Mouse (Mus musculus) spleen, adult 12 weeks (tissue): Measurements from ENCODE around the gene Fosl2.

Source experiments
- DNase-seq: peaks from one replicate; pipeline ENCODE4 v3.0.0; 2022; ENCODE audit warnings: low spot score

The Fosl2 gene

DNA sequence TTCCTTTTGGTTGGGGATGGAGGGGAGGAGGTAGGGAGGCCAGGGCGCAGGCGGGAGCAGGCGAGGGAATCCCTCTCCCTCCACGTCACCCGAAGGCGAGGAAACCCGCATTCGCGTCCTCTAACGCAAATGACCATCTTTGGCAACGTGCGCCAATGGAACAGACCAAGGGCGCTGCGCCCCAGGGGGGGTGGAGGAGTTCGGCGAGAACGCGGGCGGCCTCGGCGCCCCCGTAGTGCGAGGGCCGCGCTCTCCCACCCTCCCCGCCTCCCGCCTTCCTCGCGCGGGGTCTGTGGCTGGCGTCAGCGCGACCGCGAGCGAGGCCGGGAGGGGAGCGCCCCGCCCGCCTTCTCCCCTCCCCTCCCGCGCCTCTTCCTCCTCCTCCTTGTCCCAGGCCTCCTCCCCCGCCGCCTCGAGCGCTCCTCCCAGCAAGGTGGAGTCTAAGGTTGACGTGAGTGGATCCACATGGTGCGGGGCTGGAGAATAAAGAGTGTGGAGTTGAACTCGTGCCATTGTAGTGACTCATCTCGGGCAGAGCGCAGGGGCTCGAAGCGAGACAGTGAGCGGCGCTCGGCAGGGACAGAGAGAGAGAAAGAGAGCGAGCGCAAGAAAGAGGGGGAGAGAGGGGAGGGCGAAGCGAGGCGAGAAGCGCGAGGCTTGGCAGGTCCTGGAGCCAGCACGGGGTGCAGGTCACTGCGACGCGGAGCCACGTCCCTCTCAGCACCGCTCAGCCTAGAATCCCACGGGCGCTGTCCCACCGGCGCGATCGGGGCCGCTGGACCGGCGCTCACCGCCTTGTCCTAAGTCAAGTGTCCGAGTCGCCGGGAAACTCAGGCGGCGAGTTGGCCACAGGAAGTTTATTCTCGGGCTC is at the start of gene Fosl2:
Gene Fosl2 (plus strand): TSS at position 466 of the 871 bp plus-strand sequence.
- peak; percentile 55 for DNase-seq

DNA sequence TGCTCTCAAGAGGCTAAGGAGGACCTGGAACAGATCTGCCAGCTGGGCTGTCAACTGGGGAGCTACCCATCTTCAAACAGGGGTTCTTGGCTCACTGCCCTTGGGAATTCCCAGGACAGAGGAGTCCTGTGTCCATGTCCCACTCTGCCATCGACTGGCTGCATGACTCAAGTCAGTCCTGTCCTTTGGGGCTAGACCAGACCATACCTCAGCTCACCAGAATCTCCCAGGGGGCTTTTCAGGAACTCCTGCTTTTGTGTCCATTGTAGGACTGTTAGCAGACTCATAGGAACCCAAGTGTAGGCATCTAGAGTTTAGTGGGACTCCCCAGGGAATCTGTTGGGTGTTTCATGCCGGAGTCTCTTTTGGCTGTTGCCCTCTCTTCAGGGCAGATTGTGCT is 49.6 kb upstream of the Fosl2 start:
- no peak for DNase-seq

DNA sequence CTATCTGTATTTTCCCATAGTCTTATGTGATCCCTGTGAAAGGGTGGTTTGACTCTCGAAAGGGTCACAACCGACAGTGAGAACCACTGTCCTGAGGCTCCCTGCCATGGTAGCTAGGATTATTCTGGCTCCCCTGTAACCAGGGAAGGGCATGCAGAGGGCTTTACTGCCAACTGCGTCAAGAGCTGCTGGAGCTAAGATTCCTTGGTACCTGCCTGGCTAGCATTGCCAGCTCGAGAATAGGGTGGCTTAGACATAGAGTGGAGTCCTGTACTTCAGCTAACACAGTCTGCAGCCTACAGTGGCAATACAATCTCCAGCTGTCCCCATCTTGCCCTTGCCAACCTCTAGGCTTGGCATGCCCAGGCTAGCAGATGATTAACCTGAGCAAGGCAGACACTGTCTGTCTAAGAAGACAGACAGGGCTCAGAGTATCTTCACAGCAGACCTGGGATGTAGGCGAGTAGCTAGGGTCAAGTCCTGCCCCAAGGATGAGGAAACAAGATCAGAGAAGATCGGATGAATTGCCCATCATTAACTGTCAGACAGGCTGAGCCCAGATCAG is 49.0 kb upstream of the Fosl2 start:
- DNase-seq = no peak

DNA sequence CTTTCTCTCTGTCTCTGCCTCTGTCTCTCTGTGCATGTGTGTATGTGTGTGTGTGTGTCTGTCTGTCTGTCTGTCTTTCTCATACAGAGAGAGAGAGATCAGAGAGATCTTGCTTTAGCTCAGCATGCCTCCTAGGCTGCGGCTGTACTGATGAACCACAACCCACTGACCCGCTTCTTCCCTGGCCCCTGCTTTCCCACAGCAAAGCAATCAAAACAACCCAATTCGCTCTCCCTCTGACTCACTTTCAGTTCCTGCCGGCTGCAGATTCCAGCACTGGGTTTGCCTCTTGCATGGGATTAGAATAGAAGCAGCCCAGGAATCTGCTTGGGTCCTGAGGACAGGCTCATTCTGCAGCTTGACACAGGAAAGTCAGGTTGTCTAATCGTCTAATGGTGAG is 46.1 kb upstream of the Fosl2 start:
- DNase-seq = no peak

DNA sequence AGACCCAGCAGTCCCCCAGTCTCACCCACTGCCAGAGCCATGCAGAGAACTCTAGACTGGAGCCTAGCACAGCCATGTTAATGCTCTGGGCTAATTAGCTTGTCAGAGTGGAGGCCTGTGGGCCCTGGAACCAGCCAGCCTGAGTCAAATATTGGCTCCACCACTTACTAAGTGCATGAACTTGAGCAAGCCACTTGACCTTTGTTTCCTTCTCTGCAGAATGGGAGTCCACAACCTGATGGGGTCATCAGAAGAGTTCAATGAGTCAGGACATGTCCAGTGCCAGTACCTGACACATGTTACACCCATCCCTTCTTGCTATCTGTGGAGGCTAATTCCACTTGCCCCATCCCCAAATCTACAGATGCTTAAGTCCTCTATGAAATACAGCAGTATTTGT is 43.3 kb upstream of the Fosl2 start:
- DNase-seq = no peak

DNA sequence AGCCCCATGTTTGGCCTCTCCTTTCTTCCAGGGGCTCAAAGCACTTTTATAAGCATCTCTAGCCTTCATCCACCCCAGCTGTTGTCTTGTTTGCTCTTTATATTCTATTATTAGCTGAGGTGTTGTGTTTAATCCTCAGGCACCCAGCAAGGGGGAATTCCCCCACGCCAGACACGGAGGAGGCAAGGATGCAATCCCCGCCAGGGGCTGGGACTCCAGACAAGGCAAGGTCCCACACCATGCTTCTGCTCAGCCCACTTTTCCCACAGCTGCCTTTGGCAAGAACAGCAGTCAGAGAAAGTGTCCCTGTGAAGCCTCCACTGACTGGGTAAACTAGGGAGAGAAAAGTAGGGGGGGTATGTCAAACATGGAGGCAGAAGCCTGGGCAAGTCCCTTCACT is 36.9 kb upstream of the Fosl2 start:
- DNase-seq = no peak

DNA sequence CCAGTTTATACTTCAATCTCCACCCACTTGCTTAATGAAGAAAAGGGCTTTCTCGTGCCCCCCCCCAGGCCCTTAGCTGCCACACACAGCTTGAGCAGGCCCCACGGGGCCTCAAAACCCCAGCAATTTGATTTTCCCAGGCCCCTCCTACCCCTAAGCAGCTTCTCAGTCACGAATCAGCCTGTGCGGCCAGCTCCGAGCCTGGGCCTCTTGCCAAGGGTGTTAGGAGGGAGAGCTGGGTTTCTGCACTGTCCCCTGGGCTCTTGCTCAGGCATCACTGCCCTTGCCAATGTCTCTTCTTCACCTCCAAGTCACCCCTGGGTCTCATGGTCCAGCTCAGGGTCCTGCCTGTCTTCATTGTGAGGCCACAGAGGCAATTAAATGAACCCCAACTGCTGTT is 33.1 kb upstream of the Fosl2 start:
- DNase-seq = no peak

DNA sequence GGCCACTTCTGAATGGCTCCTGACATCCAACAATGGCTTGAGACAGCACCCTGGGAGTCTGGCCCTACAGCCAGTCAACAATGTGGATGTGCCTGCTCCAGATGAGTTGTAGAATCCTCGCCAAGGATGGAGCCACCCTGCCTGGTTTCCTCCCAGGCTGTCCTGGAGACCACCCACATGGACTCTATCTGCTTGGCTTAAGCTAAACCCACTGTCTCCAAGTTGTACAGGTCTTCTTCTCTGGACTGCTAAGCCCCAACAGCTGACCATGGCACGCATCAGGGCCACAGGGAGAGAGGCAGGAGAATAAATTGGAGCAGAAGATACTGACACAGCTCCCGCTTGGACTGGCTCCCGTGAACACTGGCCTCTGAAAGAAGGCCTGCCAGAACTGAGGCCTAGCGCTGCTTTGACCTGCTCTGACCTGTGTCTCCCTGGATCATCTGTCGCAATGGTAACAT is 32.6 kb upstream of the Fosl2 start:
- DNase-seq = no peak

DNA sequence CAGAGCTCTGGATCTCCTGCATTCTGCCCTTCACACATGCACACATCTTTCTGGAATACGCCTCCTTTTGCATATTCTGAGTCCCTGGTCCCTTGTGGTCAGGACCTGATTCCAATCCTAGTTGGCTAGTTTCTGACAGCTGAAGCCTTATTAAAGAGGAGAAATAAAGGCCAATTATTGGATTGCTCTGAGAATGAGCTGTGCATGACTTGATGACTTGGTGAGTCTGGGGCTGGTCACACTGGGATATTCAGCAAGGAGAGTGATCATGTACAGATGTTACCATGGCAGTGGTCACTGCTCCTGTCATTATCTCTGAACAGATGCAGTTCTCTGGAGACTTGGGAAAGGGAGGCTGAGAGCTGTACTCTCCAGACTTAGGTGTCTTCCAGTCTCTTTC is 32.1 kb upstream of the Fosl2 start:
- no peak for DNase-seq

DNA sequence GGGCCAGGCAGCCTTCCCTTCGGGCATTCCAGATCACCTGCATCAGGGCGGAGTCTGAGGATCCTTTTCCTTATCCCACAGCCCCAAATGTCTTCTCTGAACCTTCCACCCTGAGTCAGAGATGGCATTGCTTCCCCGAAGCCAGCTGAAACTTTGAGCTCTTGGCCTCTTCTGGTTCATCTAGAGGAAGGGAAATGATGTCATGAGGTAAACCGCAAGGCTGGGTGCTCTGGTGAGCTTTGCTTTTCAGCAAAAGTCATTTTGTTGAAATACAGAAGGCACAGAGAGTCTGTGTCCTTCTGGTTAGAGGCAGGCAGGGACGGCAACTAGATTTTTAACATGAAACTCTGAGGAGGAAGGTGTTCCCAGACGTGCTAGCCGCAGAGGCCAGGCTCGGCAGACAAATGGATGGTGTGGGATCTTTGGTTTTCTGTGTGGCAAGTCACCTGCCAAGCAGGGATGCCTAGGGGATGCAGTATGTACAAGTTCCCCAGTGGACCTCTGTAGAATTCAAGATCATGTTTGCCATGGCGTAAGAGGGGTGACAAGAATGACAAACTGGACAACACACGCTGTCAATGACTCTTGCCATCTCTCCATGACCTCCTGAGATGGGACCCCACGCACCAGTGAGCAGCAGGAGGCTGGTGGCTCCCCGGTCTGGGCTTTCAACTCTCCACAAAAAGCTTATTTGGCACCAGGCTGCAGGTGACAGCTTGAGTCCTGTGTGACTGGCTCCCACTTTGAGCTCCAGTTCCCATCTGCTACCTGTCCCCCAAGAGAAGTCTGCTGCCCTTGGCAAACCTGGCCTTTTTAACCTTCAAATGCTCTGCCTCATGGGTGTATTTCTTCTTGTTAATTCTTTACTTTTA is 31.2 kb upstream of the Fosl2 start:
- peak; percentile 3 for DNase-seq

DNA sequence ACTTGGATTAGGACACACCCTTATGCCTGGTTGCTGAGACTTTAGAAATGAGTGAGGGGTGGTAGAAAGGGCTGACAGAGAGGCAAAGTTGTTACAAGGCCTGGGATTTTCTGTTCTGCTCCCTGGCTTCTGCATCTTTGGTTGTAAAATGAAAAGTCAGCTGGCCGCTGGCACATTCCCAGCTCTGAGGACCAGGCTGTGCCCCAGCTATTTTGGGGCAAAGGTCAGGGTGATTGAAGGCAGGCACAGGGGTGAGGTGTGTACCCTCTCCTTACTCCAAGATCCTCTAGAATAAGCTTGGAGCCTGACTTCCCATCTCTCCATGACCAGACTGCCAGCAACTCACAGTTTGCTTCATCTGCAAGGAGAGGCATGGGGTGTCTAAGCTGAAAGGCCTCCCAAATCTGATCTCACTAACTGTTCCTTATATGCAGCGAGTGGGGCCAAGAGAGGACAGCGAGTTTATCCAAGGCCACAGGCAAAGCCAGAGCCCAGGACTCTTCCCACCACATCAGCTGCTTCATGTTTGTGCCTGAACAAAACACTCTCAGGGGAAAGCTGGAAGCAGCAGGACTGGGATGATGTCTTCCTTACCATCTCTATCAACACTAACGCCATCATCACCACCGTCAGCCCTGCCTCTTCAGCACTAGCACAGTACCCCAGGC is 29.0 kb upstream of the Fosl2 start:
- no peak for DNase-seq

DNA sequence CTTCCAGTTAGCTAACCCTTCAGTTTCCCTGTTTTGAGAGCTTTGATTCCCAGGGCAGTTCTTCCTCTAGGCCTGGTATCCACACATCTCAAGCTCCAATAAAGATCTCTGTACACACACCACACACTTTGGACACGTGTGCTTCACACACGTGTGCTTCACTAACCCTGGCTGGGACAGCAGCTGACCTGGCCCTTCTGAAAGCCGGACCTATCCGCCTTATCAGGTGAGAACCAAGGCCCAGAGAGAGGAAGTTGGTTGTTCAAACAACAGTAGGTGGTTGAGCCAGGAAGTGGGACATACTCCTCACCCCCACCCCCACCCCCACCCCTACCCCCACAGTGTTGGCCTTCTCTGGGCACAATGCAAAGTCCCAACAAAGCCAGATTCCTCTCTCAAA is 24.9 kb upstream of the Fosl2 start:
- DNase-seq = no peak

DNA sequence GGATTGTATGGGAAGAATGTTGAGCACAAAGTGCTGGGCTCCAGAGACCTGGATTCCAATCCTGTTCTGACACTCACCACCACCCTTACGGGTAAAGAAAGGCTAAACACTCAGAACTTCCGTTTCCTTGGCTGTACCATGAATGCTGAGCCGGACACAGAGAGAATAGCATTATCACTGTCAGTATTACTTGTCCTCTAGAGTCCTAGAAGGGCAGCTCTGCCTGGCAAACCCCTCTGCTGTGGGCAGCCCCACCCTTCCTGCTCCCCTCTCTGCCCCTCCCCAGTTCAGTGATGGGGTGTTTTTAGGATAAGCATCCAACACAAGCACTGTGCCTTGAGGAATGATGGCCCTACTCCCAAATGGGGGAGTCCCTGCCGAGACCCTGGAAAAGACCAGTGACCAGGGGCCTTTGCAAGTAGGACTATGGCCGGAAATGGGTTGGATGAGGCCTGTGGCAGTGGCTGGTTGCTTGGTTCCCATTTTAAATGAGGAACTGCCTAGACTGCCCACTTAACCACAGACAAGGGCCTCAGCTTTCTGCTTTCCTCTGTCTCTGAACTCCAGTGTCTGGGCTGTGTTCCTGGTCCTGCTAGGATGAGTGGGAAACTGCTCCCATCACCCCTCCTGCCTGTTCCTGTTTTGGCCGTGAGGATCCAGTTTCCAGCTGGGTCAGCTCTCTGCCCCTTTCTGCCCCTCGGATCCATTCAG is 23.2 kb upstream of the Fosl2 start:
- no peak for DNase-seq

DNA sequence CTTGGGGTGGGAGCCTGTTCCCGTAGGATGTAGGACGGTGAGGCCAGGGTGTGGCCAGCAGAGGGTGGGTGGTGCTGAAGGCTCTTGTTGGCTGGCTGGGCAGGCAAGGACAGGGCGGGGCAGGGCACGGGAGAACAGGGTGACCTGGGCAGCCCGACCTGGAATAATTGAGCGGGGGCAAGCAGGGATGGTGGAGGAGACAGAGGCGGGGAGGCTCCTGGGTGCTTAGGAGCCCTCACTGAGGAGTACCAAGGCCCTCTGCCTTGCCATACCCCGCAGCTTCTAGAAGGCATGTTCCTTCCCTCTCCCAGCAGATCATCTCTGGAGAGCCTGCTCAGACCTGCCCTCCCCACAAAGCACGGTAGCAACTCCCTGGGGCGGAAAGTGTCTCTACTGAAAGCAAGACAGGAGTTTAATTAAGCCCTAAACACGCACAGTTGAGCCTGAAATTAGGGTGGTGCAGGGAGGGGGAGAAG is 14.7 kb upstream of the Fosl2 start:
- DNase-seq = no peak

DNA sequence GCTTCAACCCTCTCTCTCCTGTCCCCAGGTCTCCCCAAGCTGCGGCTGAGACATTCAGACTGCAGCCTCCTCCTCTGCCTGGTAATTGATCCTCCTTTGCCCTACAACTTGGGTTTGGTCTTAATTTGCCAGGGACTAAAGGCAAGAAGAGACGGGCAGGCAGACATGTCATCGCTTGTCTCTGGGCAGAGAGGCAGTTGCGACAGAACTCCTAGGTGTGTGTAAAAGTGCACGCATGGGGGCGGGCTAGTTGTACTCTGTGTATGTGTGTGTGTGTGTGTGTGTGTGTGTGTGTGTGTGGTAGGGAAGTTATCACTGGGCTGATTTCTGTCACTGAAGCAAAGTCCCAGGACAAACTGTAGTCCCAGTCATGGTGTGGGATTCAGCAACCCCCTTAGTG is 13.7 kb upstream of the Fosl2 start:
- no peak for DNase-seq

DNA sequence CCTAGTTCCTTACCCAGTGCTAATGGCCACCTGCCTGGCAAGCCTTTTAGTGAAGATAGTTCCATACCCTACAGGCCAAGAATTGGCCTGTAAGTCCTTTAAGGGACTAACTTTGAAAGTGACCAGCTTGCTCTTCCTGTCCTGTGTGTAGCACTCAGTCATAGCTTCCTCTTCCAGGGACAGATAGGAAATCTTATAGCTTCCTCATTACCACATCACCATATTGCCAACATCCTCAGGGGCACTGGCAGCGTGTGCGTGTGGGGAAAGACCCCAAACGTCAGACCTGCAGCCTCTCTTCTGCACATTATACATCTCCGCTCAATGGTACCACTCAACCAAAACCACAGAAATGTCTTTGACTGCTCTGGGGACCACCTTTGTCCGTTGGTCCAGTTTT is 13.2 kb upstream of the Fosl2 start:
- DNase-seq = no peak

DNA sequence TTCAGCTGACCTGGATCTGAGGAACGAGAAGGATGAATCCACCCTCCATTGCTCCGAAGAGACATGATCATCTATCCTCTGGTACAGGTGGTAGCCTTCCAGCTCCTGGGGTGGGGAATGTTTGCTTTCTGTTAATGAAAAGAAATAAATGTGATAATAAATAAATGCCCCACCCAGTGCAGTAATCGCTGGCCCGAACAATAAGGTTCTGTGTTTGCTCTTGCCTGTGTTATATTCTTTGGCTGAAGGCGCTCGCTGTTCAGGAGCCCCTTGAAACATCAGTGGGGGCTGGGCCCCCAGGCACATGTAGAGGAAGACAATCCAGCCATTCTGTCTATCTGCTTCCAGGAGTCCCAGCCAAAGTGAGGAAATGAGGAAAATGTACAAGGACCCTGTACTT is 10.6 kb upstream of the Fosl2 start:
- no peak for DNase-seq

DNA sequence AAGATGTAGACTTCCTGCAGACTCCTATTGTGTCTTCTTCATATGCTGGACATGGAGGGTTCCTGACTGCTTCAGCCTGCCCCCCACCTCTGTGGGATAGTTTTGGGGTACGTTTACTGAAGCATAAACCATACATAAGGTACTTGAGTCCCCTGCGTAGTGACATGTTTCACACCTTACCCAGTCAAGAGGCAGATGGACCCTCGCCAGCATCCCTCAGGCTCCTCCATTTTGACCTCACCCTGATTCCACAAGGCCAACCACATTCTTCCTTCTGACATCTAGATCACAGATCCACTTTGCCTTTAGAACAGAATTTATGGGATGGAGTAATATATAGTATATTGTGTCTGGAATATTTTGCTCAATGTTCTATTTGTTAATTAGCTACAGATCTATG is 8.4 kb upstream of the Fosl2 start:
- no peak for DNase-seq

DNA sequence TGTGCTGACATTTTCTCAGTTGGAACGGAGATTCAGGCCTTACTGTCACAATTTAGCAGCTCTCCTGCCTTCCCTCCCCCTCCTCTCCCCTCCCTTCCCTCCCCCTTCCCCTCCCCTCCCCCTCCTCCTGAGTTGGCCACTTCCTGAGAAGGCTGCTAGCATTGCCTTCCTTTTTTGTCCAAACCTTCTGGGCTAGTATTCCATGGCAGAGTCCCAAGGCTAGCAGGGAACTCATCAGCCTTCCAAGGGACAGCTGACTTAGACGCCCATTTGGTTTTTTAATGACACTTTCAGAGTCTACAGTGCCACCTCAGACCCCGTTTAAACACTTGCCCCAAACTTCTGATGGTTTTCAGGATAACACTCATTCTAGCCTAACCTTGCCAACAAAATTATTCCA is 7.7 kb upstream of the Fosl2 start:
- DNase-seq = no peak

DNA sequence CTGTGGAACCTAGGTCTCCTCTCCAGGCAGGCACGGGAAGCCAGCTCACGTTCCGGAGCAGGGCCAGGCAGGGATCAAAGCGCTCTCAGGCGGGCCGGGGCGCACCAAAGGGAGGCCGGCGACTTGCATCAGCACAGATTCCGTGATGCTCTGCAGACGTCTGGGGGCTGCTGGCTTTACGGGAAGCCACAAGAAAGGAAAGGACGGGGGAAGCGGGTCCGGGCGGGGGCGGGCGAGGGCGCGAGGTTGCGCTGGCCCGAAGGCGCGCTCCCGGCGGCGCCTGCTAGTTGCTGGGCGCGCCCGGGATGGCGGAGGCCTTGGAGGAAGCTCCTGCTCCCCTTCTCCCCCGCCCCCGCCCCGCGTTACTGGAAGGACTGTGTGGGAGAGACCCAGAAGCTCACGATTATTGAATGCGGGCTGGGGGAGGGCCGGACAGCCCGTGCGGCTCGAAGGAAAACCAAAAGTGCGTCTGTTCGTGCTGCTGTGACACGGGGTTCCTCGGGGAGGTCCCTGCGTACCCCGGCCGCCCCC is 2.6 kb upstream of the Fosl2 start:
- no peak for DNase-seq

DNA sequence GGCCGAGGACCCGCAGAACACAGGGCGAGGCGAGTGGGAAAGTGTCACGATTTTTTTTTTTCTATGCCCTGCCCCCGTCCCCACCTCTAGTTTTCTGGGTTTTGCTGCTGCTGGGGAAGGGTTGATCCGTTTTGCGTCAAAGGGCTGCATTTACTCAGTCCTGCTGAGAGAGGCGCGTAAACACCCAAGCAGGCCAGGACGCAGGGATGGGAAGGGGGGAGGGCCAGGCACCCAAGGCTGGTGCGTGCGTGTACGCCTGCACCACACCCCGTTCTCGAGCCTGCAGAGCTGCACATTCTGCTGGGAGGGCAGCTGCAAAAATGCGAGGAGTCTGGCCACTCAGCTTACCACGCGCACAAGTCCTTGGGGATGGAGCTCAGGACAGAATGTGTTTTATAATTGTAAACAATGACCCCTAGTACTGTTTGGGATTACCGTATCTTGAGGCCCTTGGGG is 2.0 kb upstream of the Fosl2 start:
- DNase-seq = no peak
